Mouse (Mus musculus): ENCODE data around the gene Bcl7b.

Bcl7b gene

DNA sequence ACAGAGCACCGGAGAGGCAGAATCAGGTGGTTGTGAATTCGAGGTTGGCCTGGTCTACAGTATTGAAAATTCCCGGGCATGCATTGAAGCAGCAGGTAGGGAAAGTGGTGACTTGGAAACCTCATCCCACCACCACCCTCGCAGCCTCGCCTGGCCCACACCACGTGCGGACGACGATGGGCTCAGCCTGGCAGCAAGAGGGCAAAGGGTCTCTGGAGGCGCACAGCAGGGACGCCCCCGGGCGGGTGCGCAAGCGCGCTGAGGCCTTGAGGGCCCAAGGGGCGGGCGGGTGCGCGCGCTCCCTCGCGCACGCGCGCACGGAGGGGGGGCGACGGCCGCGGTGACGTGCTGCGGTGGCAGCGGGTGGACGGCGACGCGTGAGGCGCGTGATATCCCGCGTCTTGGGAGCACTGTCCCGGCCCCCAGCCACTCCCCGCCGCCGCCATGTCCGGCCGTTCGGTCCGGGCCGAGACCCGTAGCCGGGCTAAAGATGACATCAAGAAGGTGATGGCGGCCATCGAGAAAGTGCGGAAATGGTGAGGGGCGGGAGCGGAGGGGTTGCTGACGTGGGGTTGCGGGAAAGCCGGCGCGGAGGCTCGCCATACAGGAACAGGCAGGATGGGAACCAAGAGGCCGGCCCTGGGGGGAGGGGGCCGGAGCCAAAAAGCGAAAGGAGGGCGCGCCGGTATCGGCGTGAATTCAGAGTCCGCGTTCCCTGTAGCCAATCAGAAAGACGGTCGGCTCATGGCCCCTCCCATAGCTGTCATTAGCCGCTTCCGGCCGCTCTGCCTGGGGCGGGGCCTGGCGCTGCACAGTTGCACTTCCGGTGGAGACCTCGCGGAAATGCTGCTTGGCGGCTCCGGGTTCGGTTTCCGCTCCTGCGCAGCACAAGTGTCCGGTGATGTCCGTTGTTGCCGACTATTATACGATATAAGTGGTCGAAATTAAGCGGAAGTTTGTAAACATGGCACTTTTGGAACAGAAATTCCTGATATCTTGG lies at the start of gene Bcl7b:
Bcl7b (plus strand) TSS at position 221 of the 1,000 bp plus-strand sequence.
- DNase-seq (ENCODE audit: low spot score), result peak; percentile 99

- DNase-seq (ENCODE audit: low spot score), result peak; percentile 92
These were observed 49.4 kb upstream of the Bcl7b start for GRCm38 (mm10) chr5:135118589-135119081.

DNA sequence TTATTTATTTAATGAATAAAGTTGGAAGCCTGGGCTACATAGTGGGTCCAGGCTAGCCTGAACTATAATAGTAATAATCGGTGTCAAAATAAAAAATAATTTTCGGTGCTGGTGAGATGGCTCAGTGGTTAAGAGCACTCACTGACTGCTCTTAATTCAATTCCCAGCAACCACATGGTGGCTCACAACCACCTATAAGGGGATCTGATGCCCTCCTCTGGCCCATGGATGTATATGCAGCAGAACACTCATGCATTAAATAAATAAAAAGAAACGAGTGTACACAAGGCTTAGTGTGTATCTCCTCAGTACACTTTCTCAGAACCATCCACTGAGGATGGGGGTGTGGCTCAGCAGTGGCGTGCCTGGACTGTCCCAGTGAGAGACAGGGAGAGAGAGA lies 47.3 kb upstream of the Bcl7b start:
- DNase-seq (ENCODE audit: low spot score), result no peak

- DNase-seq (ENCODE audit: low spot score), result no peak
These were observed 42.0 kb upstream of the Bcl7b start for GRCm38 (mm10) chr5:135126121-135126520.

DNA sequence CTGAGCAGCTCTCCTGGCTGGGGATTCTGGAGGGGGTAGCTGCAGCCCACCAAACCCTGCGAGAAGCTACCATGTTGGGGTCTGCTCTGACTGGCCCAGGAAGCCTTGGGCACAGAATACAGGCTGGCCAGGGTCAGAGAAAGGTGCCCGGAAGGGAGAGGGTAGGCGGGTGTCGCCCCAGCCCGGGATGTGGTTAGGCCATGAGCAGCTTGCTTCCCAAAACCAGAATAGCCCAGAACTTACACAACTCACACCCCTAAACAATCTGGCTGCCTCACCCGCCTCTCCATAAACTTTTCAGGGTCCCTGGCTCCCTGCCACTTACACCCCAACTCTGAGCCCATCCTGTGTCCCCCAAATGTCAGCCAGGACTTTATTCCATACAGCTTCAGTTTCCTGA lies 40.4 kb upstream of the Bcl7b start:
- no peak for DNase-seq (ENCODE audit: low spot score)

DNA sequence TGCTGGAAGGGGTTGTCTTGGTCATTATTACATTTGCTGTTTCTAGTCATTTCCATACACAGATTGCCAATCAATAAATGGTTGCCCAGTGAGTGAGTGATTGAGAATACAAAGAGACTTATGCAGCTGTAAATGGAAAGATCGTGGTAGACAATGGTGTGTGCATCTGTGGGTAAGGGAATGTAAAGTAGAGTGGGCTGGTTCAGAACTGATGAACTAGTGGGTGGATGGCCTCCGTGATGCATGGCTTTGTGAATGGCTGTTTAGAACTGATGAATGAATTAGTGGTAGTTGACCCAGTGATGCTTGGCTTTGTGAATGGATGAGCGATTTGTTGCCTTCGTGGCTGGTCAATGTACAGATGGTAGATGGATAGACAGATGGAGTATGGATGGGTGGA lies 38.3 kb upstream of the Bcl7b start:
- DNase-seq (ENCODE audit: low spot score), result no peak

- no peak for DNase-seq (ENCODE audit: low spot score)
These were observed 34.2 kb upstream of the Bcl7b start for GRCm38 (mm10) chr5:135133736-135134405.

GRCm38 (mm10) chr5:135134534-135134933 lies 33.5 kb upstream of the Bcl7b start:
- DNase-seq (ENCODE audit: low spot score), result no peak

DNA sequence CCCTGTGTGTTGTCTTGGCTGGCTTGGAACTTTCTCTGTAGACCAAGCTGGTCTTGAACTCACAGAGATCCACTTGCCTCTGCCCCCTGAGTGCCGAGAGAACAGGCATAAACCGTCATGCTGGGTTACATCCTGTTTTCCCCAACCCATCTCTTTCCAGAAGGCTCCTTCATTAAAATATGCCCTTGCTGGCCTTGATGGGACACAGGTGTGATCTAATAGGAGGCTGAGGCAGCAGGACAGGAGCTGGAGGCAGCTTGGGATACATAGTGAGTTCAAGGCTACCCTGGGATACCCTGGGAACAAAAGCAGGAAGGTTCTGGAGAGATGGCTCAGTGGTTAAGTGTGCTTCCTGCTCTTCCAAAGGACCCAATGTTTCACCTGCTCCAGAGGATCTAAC lies 28.2 kb upstream of the Bcl7b start:
- no peak for DNase-seq (ENCODE audit: low spot score)

GRCm38 (mm10) chr5:135144469-135144868 lies 23.6 kb upstream of the Bcl7b start:
- DNase-seq (ENCODE audit: low spot score), result no peak

DNA sequence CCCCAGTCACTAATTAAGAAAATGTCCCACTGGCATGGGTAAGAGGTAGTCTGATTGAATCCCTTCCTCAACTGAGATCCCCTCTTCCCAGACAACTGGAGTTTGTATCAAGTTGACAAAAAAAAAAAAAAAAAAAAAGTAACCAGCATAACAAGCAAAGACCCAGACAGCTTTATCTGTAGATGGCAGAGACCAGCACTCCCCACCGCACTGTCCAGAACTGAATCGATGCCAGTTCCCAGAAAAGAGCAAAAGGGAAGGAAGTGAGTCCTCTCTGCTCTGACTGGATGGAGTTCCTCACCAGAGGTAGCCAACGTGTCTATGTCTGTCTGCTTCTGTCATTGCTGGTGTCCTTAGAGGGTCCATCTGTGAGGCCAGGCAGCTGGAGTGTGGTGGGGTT lies 22.6 kb upstream of the Bcl7b start:
- DNase-seq (ENCODE audit: low spot score), result no peak

- DNase-seq (ENCODE audit: low spot score), result no peak
These were observed 22.1 kb upstream of the Bcl7b start for GRCm38 (mm10) chr5:135145955-135146354.

DNA sequence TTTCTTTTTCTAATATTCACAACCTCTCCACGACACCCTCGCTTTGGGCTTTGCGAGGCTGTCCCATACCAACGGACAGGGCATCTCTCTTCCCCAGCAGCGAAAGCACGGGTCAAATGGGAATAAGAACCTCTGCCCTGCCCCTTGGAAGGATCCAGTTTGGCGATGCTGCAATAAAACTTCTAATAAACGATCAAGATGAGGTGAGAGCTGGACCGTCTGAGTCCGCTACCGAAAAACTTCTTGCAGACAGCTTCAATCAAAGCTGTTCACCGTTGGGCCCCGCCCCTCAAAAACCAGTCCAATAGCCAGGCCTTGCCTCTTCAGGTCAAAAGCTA lies 19.4 kb upstream of the Bcl7b start:
- DNase-seq (ENCODE audit: low spot score), result no peak

DNA sequence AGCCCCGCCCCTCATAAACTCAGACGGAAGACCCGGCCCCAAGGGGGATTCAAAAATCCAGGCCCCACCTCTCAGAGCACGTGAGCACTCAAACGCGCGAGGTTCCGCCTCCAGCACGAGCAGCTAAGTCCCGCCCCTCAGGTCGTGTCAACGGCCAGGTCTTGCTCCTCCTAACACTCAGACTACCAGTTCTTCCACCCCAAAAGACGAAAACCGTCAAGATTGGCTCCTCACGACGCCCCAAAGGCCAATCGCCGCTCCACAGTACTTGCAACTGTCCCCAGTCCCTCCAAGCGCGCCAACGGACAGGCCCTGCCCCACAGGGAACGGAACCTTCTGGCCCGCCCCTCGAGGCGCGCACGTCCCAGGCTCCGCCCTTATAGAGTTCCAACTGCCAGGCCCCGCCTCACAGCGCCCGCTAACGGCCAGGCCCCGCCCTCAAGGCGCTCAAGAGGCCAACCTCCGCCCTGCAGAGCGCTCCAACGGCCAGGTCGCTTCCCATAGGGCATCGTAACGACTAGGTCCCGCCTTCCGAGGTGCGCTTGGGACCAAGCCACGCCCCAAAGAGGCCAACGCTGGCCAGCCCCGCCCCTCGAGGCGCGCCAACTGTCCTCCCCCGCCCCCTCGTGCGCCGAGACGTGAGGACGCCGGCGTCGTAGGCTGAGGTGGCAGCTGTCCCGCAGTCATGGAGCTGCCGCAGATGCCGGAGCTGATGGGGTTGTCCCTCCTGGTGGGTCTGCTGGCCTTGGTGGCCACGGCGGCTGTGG lies 18.8 kb upstream of the Bcl7b start, which contains the start of gene Tbl2:
Tbl2 (plus strand) TSS at position 605 of the 767 bp plus-strand sequence.
- peak; percentile 100 for DNase-seq (ENCODE audit: low spot score)

GRCm38 (mm10) chr5:135149820-135150178 lies 18.3 kb upstream of the Bcl7b start:
- DNase-seq (ENCODE audit: low spot score), result no peak

GRCm38 (mm10) chr5:135156496-135156895 lies 11.6 kb upstream of the Bcl7b start:
- no peak for DNase-seq (ENCODE audit: low spot score)

DNA sequence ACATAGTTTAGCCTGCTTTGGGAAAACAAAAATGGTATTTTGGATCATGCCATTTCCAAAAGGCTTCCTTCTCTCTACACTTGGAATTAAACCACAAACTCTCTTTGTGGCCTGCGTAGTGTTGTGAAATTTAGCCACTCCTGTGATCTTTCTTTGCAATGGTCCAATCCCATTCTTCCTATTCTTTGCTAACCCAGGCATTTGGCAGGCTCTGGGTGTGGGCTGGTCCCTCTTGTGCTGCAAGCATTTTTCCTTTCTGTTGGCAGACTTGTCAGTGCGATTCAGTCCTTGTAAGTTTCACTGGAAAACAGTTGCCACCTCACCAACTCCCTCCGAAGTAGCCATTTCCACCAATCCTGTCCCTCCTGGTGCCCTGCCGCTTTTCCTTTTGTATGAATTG lies 6.9 kb upstream of the Bcl7b start:
- peak; percentile 99 for DNase-seq (ENCODE audit: low spot score)

DNA sequence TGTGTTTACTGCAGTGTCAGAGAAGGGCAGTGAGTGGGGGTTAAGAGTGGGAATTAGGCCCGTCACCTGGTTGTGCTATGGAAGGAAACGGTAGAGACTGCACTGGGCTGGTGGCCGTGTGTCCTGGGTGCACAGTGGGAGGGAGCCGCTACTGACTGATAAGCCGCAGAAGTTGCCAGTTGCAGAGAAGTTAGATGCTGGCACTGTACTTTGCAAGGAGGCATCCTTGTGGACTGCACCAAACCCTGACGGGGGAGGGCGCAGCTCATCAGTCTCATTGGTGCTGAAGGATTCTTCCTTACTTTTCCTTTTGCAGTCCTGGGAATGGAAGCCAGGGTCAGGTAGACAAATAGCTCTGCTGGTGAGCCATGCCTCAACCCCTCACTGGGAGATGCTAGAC lies 6.4 kb upstream of the Bcl7b start:
- no peak for DNase-seq (ENCODE audit: low spot score)

DNA sequence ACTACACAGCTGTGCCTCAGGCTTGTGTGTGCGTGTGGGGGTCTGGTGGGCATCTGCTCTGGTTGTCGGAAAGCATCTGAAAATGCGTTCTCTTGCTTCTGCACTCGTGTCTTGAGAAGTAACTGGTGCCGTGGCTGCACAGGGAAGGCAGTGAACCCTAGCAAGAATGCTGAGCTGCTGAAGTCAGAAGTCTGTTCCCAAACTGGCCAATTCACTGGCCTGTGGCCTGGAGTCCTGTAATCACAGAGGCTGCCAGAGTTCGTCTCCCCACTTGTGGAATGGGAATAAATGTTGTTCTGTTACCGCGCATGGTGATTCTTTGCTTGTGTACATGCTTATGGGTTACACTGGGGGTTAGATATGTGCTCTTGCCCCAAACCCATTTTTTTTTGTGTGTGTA lies 5.7 kb upstream of the Bcl7b start:
- DNase-seq (ENCODE audit: low spot score), result peak; percentile 80

DNA sequence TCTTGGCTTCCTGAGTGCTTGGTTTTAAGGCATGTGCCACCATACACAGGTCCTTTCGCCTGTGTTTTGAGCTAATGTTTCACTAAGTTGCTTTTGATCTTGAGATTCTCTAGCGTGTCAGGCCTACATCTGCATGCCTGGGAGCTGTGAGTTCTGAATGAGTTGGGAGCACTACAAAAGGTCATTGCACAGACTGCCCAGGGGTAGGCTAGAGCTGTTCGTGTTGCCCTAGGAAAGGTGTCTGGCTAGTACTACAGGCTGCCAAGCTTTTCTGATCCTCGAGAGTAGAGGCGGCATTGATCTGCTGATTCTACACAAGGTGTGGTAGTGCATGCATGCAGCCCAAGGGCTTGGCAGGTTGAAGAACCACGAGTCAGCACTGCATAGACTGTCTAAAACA lies 5.3 kb upstream of the Bcl7b start:
- no peak for DNase-seq (ENCODE audit: low spot score)

- DNase-seq (ENCODE audit: low spot score), result no peak
These were observed 1.2 kb upstream of the Bcl7b start for GRCm38 (mm10) chr5:135166909-135167308.

GRCm38 (mm10) chr5:135167469-135167868 lies 614 bp upstream of the Bcl7b start:
- DNase-seq (ENCODE audit: low spot score), result no peak
